Mouse (Mus musculus) heart, embryonic 11.5 days (tissue): ENCODE measurements at regions not wholly inside any gene's neighbourhood (a gene's known extent, or its start where the extent isn't known, plus 50 kb on each side); places are given as distances from the start of the nearest gene placed in this dataset.

Experiments
- ATAC-seq: fragments of 200-750 bp; cut with Nextera tagmentation; replicated peaks from 2 replicates; pipeline ENCODE4 v1.8.0; 2017; ENCODE audit warnings: moderate library complexity; ENCODE audit not compliant: insufficient number of reproducible peaks, low FRiP score, low TSS enrichment
- H3K27ac ChIP-seq: fragments of 300-500 bp; sonication (generic); 2 replicates; pipeline ENCODE4 v1.5.1; 2014; ENCODE audit warnings: mild to moderate bottlenecking, low read depth, low read length
- H3K27me3 ChIP-seq: fragments of 300-500 bp; sonication (generic); 2 replicates; pipeline ENCODE4 v1.6.1; 2014; ENCODE audit warnings: mild to moderate bottlenecking, low read length, mixed read lengths; ENCODE audit not compliant: control insufficient read depth, insufficient read depth
- H3K36me3 ChIP-seq: fragments of 300-500 bp; sonication (generic); 2 replicates; pipeline ENCODE4 v1.6.1; 2014; ENCODE audit warnings: mild to moderate bottlenecking, low read length, moderate library complexity, mixed read lengths; ENCODE audit not compliant: control insufficient read depth, insufficient read depth
- H3K4me1 ChIP-seq: fragments of 300-500 bp; sonication (generic); 2 replicates; pipeline ENCODE4 v1.6.1; 2014; ENCODE audit warnings: low read length; ENCODE audit not compliant: control insufficient read depth, insufficient read depth
- H3K4me2 ChIP-seq: fragments of 300-500 bp; sonication (generic); 2 replicates; pipeline ENCODE4 v1.6.1; 2014; ENCODE audit warnings: mild to moderate bottlenecking, moderate library complexity
- H3K4me3 ChIP-seq: fragments of 300-500 bp; sonication (generic); 2 replicates; pipeline ENCODE4 v1.5.1; 2014; ENCODE audit warnings: low read depth, low read length
- H3K9ac ChIP-seq: fragments of 300-500 bp; sonication (generic); 2 replicates; pipeline ENCODE4 v1.6.1; 2014; ENCODE audit warnings: mild to moderate bottlenecking, low read depth, low read length, moderate library complexity
- H3K9me3 ChIP-seq: fragments of 300-500 bp; sonication (generic); replicated peaks from 2 replicates; pipeline ENCODE4 v1.6.1; 2016; ENCODE audit warnings: low read length; ENCODE audit not compliant: control insufficient read depth
- WGBS: fragments of 180-500 bp; shearing (Covaris S2); extraction: QIAGEN DNeasy Blood & Tissue Kit; methylation state at CpG from one replicate; pipeline ENCODE4 v1.1.7; 2014; ENCODE audit not compliant: insufficient replicate concordance; 5-methylcytosine and 5-hydroxymethylcytosine counted together

- Histone ChIP-seq H3K36me3 (no peaks in the 10 kb centered on the region), H3K4me2 (no peak overlapping the region), H3K4me1 (no peaks in the 10 kb centered on the region), H3K27me3 (no peaks in the 10 kb centered on the region), H3K27ac (no peak overlapping the region), H3K9ac (no peak overlapping the region), H3K9me3 (no peaks in the 10 kb centered on the region), H3K4me3 (no peak overlapping the region)
- WGBS: 67% methylated on average over 8 of the region's 8 CpGs
- ATAC-seq: no peak
Observed at GRCm38 (mm10) chr11:19202602-19203517, 184.1 kb upstream of the Meis1 start.

- H3K27me3 ChIP-seq: no peaks in the 10 kb centered on the region
- ATAC-seq: no peak
- no peak overlapping the region for H3K4me3 ChIP-seq
- H3K9ac ChIP-seq: no peak overlapping the region
- H3K27ac ChIP-seq: no peak overlapping the region
- no peaks in the 10 kb centered on the region for H3K4me1 ChIP-seq
- H3K9me3 ChIP-seq: no peaks in the 10 kb centered on the region
- 84% methylated on average over 4 of the region's 4 CpGs for WGBS
- H3K4me2 ChIP-seq: no peak overlapping the region
- no peaks in the 10 kb centered on the region for H3K36me3 ChIP-seq
Observed at GRCm38 (mm10) chr11:19203518-19203900, 184.7 kb upstream of the Meis1 start.

GRCm38 (mm10) chr11:19203968-19204367 lies 185.2 kb upstream of the Meis1 start:
- Histone ChIP-seq H3K9me3 (no peaks in the 10 kb centered on the region), H3K36me3 (no peaks in the 10 kb centered on the region), H3K9ac (no peak overlapping the region), H3K4me1 (no peaks in the 10 kb centered on the region), H3K4me2 (no peak overlapping the region), H3K27ac (no peak overlapping the region), H3K4me3 (no peak overlapping the region), H3K27me3 (no peaks in the 10 kb centered on the region)
- 59% methylated on average over 5 of the region's 5 CpGs for WGBS
- no peak for ATAC-seq

- no peaks in the 10 kb centered on the region for H3K9me3 ChIP-seq
- ATAC-seq: no peak
- no peak overlapping the region for H3K27ac ChIP-seq
- WGBS: 53% methylated on average over 7 of the region's 7 CpGs
- H3K4me1 ChIP-seq: no peaks in the 10 kb centered on the region
- no peaks in the 10 kb centered on the region for H3K27me3 ChIP-seq
- no peaks in the 10 kb centered on the region for H3K36me3 ChIP-seq
- no peak overlapping the region; the same call in 1 of the 2 replicates for H3K9ac ChIP-seq
- H3K4me3 ChIP-seq: no peak overlapping the region
- H3K4me2 ChIP-seq: no peak overlapping the region
Observed at GRCm38 (mm10) chr11:19204521-19204920, 185.7 kb upstream of the Meis1 start.

GRCm38 (mm10) chr11:19205174-19205573 lies 186.4 kb upstream of the Meis1 start:
- Histone ChIP-seq H3K4me3 (no peak overlapping the region), H3K36me3 (no peaks in the 10 kb centered on the region), H3K27ac (no peak overlapping the region), H3K9me3 (no peaks in the 10 kb centered on the region), H3K4me1 (no peaks in the 10 kb centered on the region), H3K27me3 (no peaks in the 10 kb centered on the region), H3K9ac (no peak overlapping the region; the same call in 1 of the 2 replicates), H3K4me2 (no peak overlapping the region)
- no peak for ATAC-seq

GRCm38 (mm10) chr11:19219476-19219875 lies 200.7 kb upstream of the Meis1 start:
- ATAC-seq: no peak
- no peaks in the 10 kb centered on the region for H3K27me3 ChIP-seq
- no peak overlapping the region for H3K27ac ChIP-seq
- WGBS: 72% methylated on average over 3 of the region's 3 CpGs
- H3K4me3 ChIP-seq: no peak overlapping the region
- H3K36me3 ChIP-seq: no peaks in the 10 kb centered on the region
- H3K9me3 ChIP-seq: no peaks in the 10 kb centered on the region
- no peak overlapping the region for H3K4me2 ChIP-seq
- H3K4me1 ChIP-seq: no peaks in the 10 kb centered on the region
- H3K9ac ChIP-seq: no peak overlapping the region

GRCm38 (mm10) chr11:19221442-19221841 lies 202.7 kb upstream of the Meis1 start:
- Histone ChIP-seq H3K4me3 (no peak overlapping the region), H3K4me1 (no peaks in the 10 kb centered on the region), H3K4me2 (no peak overlapping the region), H3K27me3 (no peaks in the 10 kb centered on the region), H3K36me3 (no peaks in the 10 kb centered on the region), H3K9ac (no peak overlapping the region), H3K9me3 (no peaks in the 10 kb centered on the region), H3K27ac (no peak overlapping the region)
- no peak for ATAC-seq
- WGBS: 71% methylated on average over 1 of the region's 1 CpGs

- no peak overlapping the region for H3K4me2 ChIP-seq
- no peak for ATAC-seq
- H3K4me1 ChIP-seq: no peaks in the 10 kb centered on the region
- no peak overlapping the region for H3K27ac ChIP-seq
- H3K9me3 ChIP-seq: no peaks in the 10 kb centered on the region
- H3K4me3 ChIP-seq: no peak overlapping the region
- H3K9ac ChIP-seq: no peak overlapping the region
- no peaks in the 10 kb centered on the region for H3K27me3 ChIP-seq
- H3K36me3 ChIP-seq: no peaks in the 10 kb centered on the region
- WGBS: 81% methylated on average over 2 of the region's 2 CpGs
Observed at GRCm38 (mm10) chr11:19226756-19227155, 208.0 kb upstream of the Meis1 start.

GRCm38 (mm10) chr11:19227716-19228115 lies 208.9 kb upstream of the Meis1 start:
- H3K4me2 ChIP-seq: no peak overlapping the region
- no peaks in the 10 kb centered on the region for H3K27me3 ChIP-seq
- H3K36me3 ChIP-seq: no peaks in the 10 kb centered on the region
- H3K4me3 ChIP-seq: no peak overlapping the region
- no peak for ATAC-seq
- no peak overlapping the region for H3K27ac ChIP-seq
- H3K4me1 ChIP-seq: no peaks in the 10 kb centered on the region
- no peaks in the 10 kb centered on the region for H3K9me3 ChIP-seq
- H3K9ac ChIP-seq: no peak overlapping the region
- WGBS: 75% methylated on average over 4 of the region's 4 CpGs
